8 mouse cellular contexts compared by ENCODE assay signal in genomic region chr17:33950131-33950625, GRCm38 (mm10). TPM values are rescaled to one million over a fixed set of nuclear protein-coding genes. Genes with fewer than 3 reads are reported as not detected.
DNase-seq lines count a peak whose midpoint lies in the region; ATAC-seq and TF ChIP-seq lines count a peak whose summit lies in the region.

No protein-coding gene starts in this region.

- peak overlapping the region; percentile 71 for H3K9ac ChIP-seq in heart, embryonic 12.5 days
- peak overlapping the region; percentile 81; the same call in 1 of the 2 replicates for H3K9ac ChIP-seq in MEL (ENCODE audit: control insufficient read depth, low read depth, low read length, poor library complexity, severe bottlenecking)
- peak overlapping the region; percentile 78 for H3K9ac ChIP-seq in heart, embryonic 16.5 days (ENCODE audit: low read length)

- TF ChIP-seq RAD21 in MEL (IDR thresholded peaks at IDR 0.05; ENCODE audit: low read depth, low read length): no peak

- DNase-seq in heart, postnatal 36 days: no peak
- DNase-seq in MEL (ENCODE audit: low read depth, low spot score): peak; percentile 41
- no peak for DNase-seq in midbrain, embryonic 10.5 days (ENCODE audit: low spot score)
- no peak for DNase-seq in embryo, embryonic 9.5 days (ENCODE audit: extremely low spot score)
- no peak for DNase-seq in cerebellum, adult 18-20 months
- DNase-seq in lung, postnatal 25 days (ENCODE audit: low spot score): no peak

- TF ChIP-seq EP300 in MEL (IDR thresholded peaks at IDR 0.05; ENCODE audit: low read depth in 1 of 2, low read length in 2 of 2): no peak

- peak overlapping the region; percentile 88; the same call in 1 of the 2 replicates for H3K27ac ChIP-seq in heart, embryonic 12.5 days (ENCODE audit: poor library complexity, severe bottlenecking)
- no peak overlapping the region for H3K27ac ChIP-seq in MEL (ENCODE audit: control insufficient read depth, low read depth, low read length)
- peak overlapping the region; percentile 87; the same call in 1 of the 2 replicates for H3K27ac ChIP-seq in heart, embryonic 16.5 days (ENCODE audit: low read length)
- peak overlapping the region; percentile 84; the same call in 1 of the 2 replicates for H3K27ac ChIP-seq in midbrain, embryonic 10.5 days (replicated peaks)

- intact Hi-C loops in heart, postnatal 36 days (cut with DNase I): no loop called here

- no peaks in the 10 kb centered on the region for H3K9me3 ChIP-seq in heart, embryonic 12.5 days (replicated peaks)
- H3K9me3 ChIP-seq in MEL (replicated peaks; ENCODE audit: insufficient read depth, low read length): no peaks in the 10 kb centered on the region
- H3K9me3 ChIP-seq in heart, embryonic 16.5 days (replicated peaks; ENCODE audit: control insufficient read depth, low read length): no peaks in the 10 kb centered on the region
- no peaks in the 10 kb centered on the region for H3K9me3 ChIP-seq in midbrain, embryonic 10.5 days (replicated peaks)

- H3K79me2 ChIP-seq in MEL (ENCODE audit: control insufficient read depth, insufficient read depth, low read length, poor library complexity): peaks cover 28% of the 10 kb centered on the region

- no peak for TF ChIP-seq CTCF in MEL (IDR thresholded peaks at IDR 0.05 in 2 of 3, conservative IDR thresholded peaks at IDR 0.05 in 1 of 3; ENCODE audit: control insufficient read depth in 1 of 3, insufficient read depth in 1 of 3, low read depth in 2 of 3, low read length in 3 of 3, poor library complexity in 1 of 3, severe bottlenecking in 1 of 3)

- peaks cover 67% of the 10 kb centered on the region for H3K36me3 ChIP-seq in heart, embryonic 12.5 days
- H3K36me3 ChIP-seq in MEL (ENCODE audit: control insufficient read depth in 1 of 2, insufficient read depth in 2 of 2, low read length in 2 of 2): peaks cover 13% of the 10 kb centered on the region in 2 experiments
- H3K36me3 ChIP-seq in heart, embryonic 16.5 days (ENCODE audit: control insufficient read depth, insufficient read depth): peaks cover 30% of the 10 kb centered on the region
- peaks cover 88% of the 10 kb centered on the region for H3K36me3 ChIP-seq in midbrain, embryonic 10.5 days

- no peak for ATAC-seq in heart, embryonic 12.5 days (ENCODE audit: insufficient number of reproducible peaks, low FRiP score)
- no peak for ATAC-seq in heart, embryonic 16.5 days (replicated peaks; ENCODE audit: extremely low read depth, insufficient read depth, low FRiP score)

- WGBS in heart, embryonic 12.5 days: 74% methylated on average over 10 of the region's 10 CpGs
- WGBS in heart, embryonic 16.5 days: 76% methylated on average over 10 of the region's 10 CpGs
- 79% methylated on average over 10 of the region's 10 CpGs for WGBS in midbrain, embryonic 10.5 days

- H3K27me3 ChIP-seq in heart, embryonic 12.5 days (replicated peaks): no peaks in the 10 kb centered on the region
- no peaks in the 10 kb centered on the region for H3K27me3 ChIP-seq in MEL (ENCODE audit: control insufficient read depth in 1 of 2, insufficient read depth in 2 of 2, low read length in 2 of 2)
- H3K27me3 ChIP-seq in heart, embryonic 16.5 days (ENCODE audit: control insufficient read depth, insufficient read depth, low read length): no peaks in the 10 kb centered on the region
- no peaks in the 10 kb centered on the region for H3K27me3 ChIP-seq in midbrain, embryonic 10.5 days (ENCODE audit: low read depth, poor library complexity, severe bottlenecking)

- H3K4me2 ChIP-seq in heart, embryonic 12.5 days: peak overlapping the region; percentile 91
- H3K4me2 ChIP-seq in heart, embryonic 16.5 days (ENCODE audit: low read depth, low read length): peak overlapping the region; percentile 98

- peaks cover 51% of the 10 kb centered on the region for H3K4me1 ChIP-seq in heart, embryonic 12.5 days (replicated peaks)
- peaks cover 0 to 13% of the 10 kb centered on the region in 2 experiments; a peak in 2 of 4 replicates for H3K4me1 ChIP-seq in MEL (ENCODE audit: control insufficient read depth in 1 of 2, insufficient read depth in 2 of 2, low read length in 2 of 2)
- peaks cover 46% of the 10 kb centered on the region for H3K4me1 ChIP-seq in heart, embryonic 16.5 days (ENCODE audit: control insufficient read depth, insufficient read depth, low read length)
- peaks cover 55% of the 10 kb centered on the region for H3K4me1 ChIP-seq in midbrain, embryonic 10.5 days

- TF ChIP-seq POLR2A in MEL (IDR thresholded peaks at IDR 0.05; ENCODE audit: control insufficient read depth in 1 of 2, insufficient read depth in 1 of 2, low read depth in 1 of 2, low read length in 2 of 2, poor library complexity in 1 of 2): no peak

- peak overlapping the region; percentile 55 for H3K4me3 ChIP-seq in heart, embryonic 12.5 days
- no peak overlapping the region for H3K4me3 ChIP-seq in MEL (ENCODE audit: control insufficient read depth in 1 of 2, insufficient read depth in 1 of 2, low read depth in 2 of 2, low read length in 2 of 2)
- H3K4me3 ChIP-seq in heart, embryonic 16.5 days (ENCODE audit: low read length): peak overlapping the region; percentile 63
- peak overlapping the region; percentile 54 for H3K4me3 ChIP-seq in midbrain, embryonic 10.5 days

TF ChIP-seq in MEL, 35 proteins besides CTCF, POLR2A, EP300 and RAD21:
- TF ChIP-seq RCOR1 (IDR thresholded peaks at IDR 0.05; ENCODE audit: low read depth, low read length): no peak
- TF ChIP-seq POLR2AphosphoS5 (IDR thresholded peaks at IDR 0.05; ENCODE audit: borderline replicate concordance, low read depth, low read length): peak; percentile 38; the same call in 1 of the 2 replicates
- TF ChIP-seq ELF1 (IDR thresholded peaks at IDR 0.05; ENCODE audit: low read depth, low read length): no peak

RNA-seq across cellular contexts. Expression of gene B3galt4, which starts 1.1 kb away (rescaled TPM):
- polyA plus RNA-seq in heart, embryonic 12.5 days (2016; fragmentation: Nextera tagmentation; extraction: Ambion mirVana): 7.2 and 7.4 TPM in 2 replicates
- 1 to 10 TPM; 2.7 to 2.9 TPM for total RNA-seq in heart, postnatal 36 days (2021)
- total RNA-seq in MEL (2012; rRNA removed): 2.2 and 2.5 TPM in 2 replicates
- polyA plus RNA-seq in MEL (2012; ENCODE audit: insufficient read depth in 1 of 2, insufficient read length in 2 of 2, low read depth in 1 of 2, low replicate concordance in 2 of 2, missing spikeins in 1 of 2): 1 to 10 TPM in 1 of 2 experiments, not detected in 1; 2.9 TPM
- 5.7 and 5.8 TPM in 2 replicates for polyA plus RNA-seq in heart, embryonic 16.5 days (2015; fragmentation: Nextera tagmentation; extraction: Ambion mirVana)
- polyA plus RNA-seq in midbrain, embryonic 10.5 days (2016; fragmentation: Nextera tagmentation; extraction: Ambion mirVana): 4.1 and 6.4 TPM in 2 replicates

RNA-seq across cellular contexts. Expression of gene Vps52, which starts 5.4 kb away (rescaled TPM):
- 43.0 and 43.9 TPM in 2 replicates for polyA plus RNA-seq in heart, embryonic 12.5 days (2016; fragmentation: Nextera tagmentation; extraction: Ambion mirVana)
- total RNA-seq in heart, postnatal 36 days (2021): 10 to 100 TPM; 38.8 to 41.4 TPM
- 20.6 and 23.6 TPM in 2 replicates for total RNA-seq in MEL (2012; rRNA removed)
- 10 to 100 TPM in 1 of 2 experiments, not detected in 1; 40.7 TPM for polyA plus RNA-seq in MEL (2012; ENCODE audit: insufficient read depth in 1 of 2, insufficient read length in 2 of 2, low read depth in 1 of 2, low replicate concordance in 2 of 2, missing spikeins in 1 of 2)
- 39.7 and 42.5 TPM in 2 replicates for polyA plus RNA-seq in heart, embryonic 16.5 days (2015; fragmentation: Nextera tagmentation; extraction: Ambion mirVana)
- 53.5 and 61.0 TPM in 2 replicates for polyA plus RNA-seq in midbrain, embryonic 10.5 days (2016; fragmentation: Nextera tagmentation; extraction: Ambion mirVana)

RNA-seq across cellular contexts. Expression of gene Rps18, which starts 5.6 kb away (rescaled TPM):
- 850 and 856 TPM in 2 replicates for polyA plus RNA-seq in heart, embryonic 12.5 days (2016; fragmentation: Nextera tagmentation; extraction: Ambion mirVana)
- 100 to 1,000 TPM; 411 to 417 TPM for total RNA-seq in heart, postnatal 36 days (2021)
- total RNA-seq in MEL (2012; rRNA removed): 252 and 286 TPM in 2 replicates
- 1,000 to 10,000 TPM in 1 of 2 experiments, not detected in 1; 1,183 TPM for polyA plus RNA-seq in MEL (2012; ENCODE audit: insufficient read depth in 1 of 2, insufficient read length in 2 of 2, low read depth in 1 of 2, low replicate concordance in 2 of 2, missing spikeins in 1 of 2)
- 873 and 901 TPM in 2 replicates for polyA plus RNA-seq in heart, embryonic 16.5 days (2015; fragmentation: Nextera tagmentation; extraction: Ambion mirVana)
- 1,339 and 1,576 TPM in 2 replicates for polyA plus RNA-seq in midbrain, embryonic 10.5 days (2016; fragmentation: Nextera tagmentation; extraction: Ambion mirVana)

RNA-seq across cellular contexts. Expression of gene Wdr46, which starts 9.7 kb away (rescaled TPM):
- 25.3 and 26.5 TPM in 2 replicates for polyA plus RNA-seq in heart, embryonic 12.5 days (2016; fragmentation: Nextera tagmentation; extraction: Ambion mirVana)
- total RNA-seq in heart, postnatal 36 days (2021): 10 to 100 TPM; 10.1 to 11.5 TPM
- 97.6 and 100 TPM in 2 replicates for total RNA-seq in MEL (2012; rRNA removed)
- 100 to 1,000 TPM in 1 of 2 experiments, not detected in 1; 131 TPM for polyA plus RNA-seq in MEL (2012; ENCODE audit: insufficient read depth in 1 of 2, insufficient read length in 2 of 2, low read depth in 1 of 2, low replicate concordance in 2 of 2, missing spikeins in 1 of 2)
- 19.3 and 20.5 TPM in 2 replicates for polyA plus RNA-seq in heart, embryonic 16.5 days (2015; fragmentation: Nextera tagmentation; extraction: Ambion mirVana)
- polyA plus RNA-seq in midbrain, embryonic 10.5 days (2016; fragmentation: Nextera tagmentation; extraction: Ambion mirVana): 47.8 and 52.5 TPM in 2 replicates

RNA-seq across cellular contexts. Expression of gene Pfdn6, which starts 10.0 kb away (rescaled TPM):
- 127 and 129 TPM in 2 replicates for polyA plus RNA-seq in heart, embryonic 12.5 days (2016; fragmentation: Nextera tagmentation; extraction: Ambion mirVana)
- 10 to 100 TPM; 77.0 to 84.7 TPM for total RNA-seq in heart, postnatal 36 days (2021)
- total RNA-seq in MEL (2012; rRNA removed): 189 and 239 TPM in 2 replicates
- polyA plus RNA-seq in MEL (2012; ENCODE audit: insufficient read depth in 1 of 2, insufficient read length in 2 of 2, low read depth in 1 of 2, low replicate concordance in 2 of 2, missing spikeins in 1 of 2): 100 to 1,000 TPM in 1 of 2 experiments, not detected in 1; 222 TPM
- polyA plus RNA-seq in heart, embryonic 16.5 days (2015; fragmentation: Nextera tagmentation; extraction: Ambion mirVana): 125 and 133 TPM in 2 replicates
- 214 and 240 TPM in 2 replicates for polyA plus RNA-seq in midbrain, embryonic 10.5 days (2016; fragmentation: Nextera tagmentation; extraction: Ambion mirVana)

Comparison
In these comparisons a context has a peak if more than half of its experiments do, and no peak if none do; other contexts are left out.
1. H3K4me3 ChIP-seq: peak in heart, embryonic 12.5 days (single experiment), heart, embryonic 16.5 days (single experiment) and midbrain, embryonic 10.5 days (single experiment); none in MEL (0 of 2).
2. Peak in every context shown above with its lines, with median percentiles within 50 percentile points of each other: H3K9ac ChIP-seq.